Mouse (Mus musculus): Measurements from ENCODE around the gene Piezo1. TPM values are rescaled to one million over a fixed set of nuclear protein-coding genes. Genes with fewer than 3 reads are reported as not detected.

The Piezo1 gene
- polyA plus RNA-seq, 1 experiment from 2014 or later, result 2.1 TPM

DNA sequence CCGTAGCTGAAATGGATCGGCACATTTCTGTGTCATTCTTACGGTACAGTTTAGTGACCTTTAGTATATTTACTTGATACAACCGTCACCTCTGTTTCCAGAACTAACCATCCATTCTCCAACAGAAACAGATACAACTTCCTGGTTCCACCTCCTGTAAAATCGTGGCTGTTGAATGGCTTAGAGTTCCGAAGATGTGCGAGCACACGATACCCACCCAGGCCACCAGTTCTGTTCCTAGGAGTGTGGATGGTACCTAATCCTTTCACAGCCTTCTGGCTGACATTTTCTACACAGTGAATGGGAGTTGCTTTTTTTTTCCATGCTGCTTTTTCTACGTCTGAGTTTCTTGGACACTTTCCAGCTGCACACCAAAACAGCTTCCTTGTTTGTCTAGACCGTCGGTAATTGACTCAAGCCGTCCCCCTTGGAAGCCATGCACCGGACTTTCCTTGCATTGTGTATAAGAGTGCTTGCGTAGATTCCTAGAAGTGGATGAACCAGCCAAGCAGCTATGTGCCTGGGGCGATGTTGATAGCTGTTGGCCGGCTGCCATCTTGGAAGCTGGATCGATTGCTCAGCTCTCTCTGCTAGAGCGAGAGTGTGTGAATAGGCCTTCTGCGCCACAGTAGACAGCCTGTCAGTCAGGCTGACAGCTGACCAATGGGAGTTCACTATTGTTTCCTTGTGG is 106.9 kb downstream of the Piezo1 start:
- H3K36me3 ChIP-seq, result peaks cover 10% of the 10 kb centered on the region
- ATAC-seq (ENCODE audit: low FRiP score), result 0 out of 2 replicates have a peak, but pooled peaks have one; percentile 6
- H3K4me1 ChIP-seq, result peaks cover 36% of the 10 kb centered on the region
- peak overlapping the region; percentile 71 for H3K4me2 ChIP-seq
- H3K27me3 ChIP-seq (replicated peaks), result no peaks in the 10 kb centered on the region
- 4% methylated on average over 19 of the region's 19 CpGs for WGBS
- peak overlapping the region; percentile 98 for H3K27ac ChIP-seq (replicated peaks)
- peak overlapping the region; percentile 55 for H3K4me3 ChIP-seq (replicated peaks)
- peak overlapping the region; percentile 93 for H3K9ac ChIP-seq (replicated peaks)
- H3K9me3 ChIP-seq (replicated peaks), result no peaks in the 10 kb centered on the region

GRCm38 (mm10) chr8:122443262-122444006 is 107.7 kb downstream of the Piezo1 start, which contains the start of gene Mvd:
TSS of gene Mvd (minus strand) at chr8:122443422.
- Histone ChIP-seq H3K36me3 (peaks cover 17% of the 10 kb centered on the region), H3K27ac (replicated peaks) (peak within 1 kb of the TSS; percentile 98), H3K4me1 (peaks cover 36% of the 10 kb centered on the region), H3K9me3 (replicated peaks) (no peaks in the 10 kb centered on the region), H3K9ac (replicated peaks) (peak within 1 kb of the TSS; percentile 93), H3K4me3 (replicated peaks) (peak within 1 kb of the TSS; percentile 55), H3K4me2 (peak within 1 kb of the TSS; percentile 71), H3K27me3 (replicated peaks) (no peaks in the 10 kb centered on the region)
- under 1% methylated on average over 47 of the region's 47 CpGs for WGBS
- peak; percentile 98 for ATAC-seq (ENCODE audit: low FRiP score)

DNA sequence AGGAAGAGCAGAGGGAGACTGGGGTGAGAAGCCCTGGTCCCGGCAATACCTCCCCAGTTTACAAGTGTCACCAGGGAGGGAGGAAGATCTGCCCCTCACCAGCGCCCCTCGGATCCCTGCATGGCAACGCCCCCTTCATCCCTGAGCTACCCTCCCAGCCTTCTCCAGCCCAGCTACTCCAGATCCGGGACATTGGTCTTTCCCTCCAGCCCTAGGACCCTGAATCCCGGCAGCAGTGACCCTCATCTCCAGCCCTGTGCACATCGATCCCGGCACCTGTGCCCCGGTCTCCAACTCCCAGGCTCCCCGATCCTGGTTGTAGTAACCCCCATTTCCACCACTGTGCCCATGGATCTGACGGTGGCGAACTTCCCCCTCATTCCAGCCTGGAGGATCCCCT is 108.3 kb downstream of the Piezo1 start:
- Histone ChIP-seq H3K4me2 (peak overlapping the region; percentile 71), H3K4me1 (peaks cover 36% of the 10 kb centered on the region), H3K9ac (replicated peaks) (peak overlapping the region; percentile 72), H3K4me3 (replicated peaks) (peak overlapping the region; percentile 55), H3K27ac (replicated peaks) (peak overlapping the region; percentile 83), H3K27me3 (replicated peaks) (no peaks in the 10 kb centered on the region), H3K36me3 (peaks cover 23% of the 10 kb centered on the region), H3K9me3 (replicated peaks) (no peaks in the 10 kb centered on the region)
- WGBS, result 2% methylated on average over 12 of the region's 12 CpGs
- ATAC-seq (ENCODE audit: low FRiP score), result peak; percentile 32

DNA sequence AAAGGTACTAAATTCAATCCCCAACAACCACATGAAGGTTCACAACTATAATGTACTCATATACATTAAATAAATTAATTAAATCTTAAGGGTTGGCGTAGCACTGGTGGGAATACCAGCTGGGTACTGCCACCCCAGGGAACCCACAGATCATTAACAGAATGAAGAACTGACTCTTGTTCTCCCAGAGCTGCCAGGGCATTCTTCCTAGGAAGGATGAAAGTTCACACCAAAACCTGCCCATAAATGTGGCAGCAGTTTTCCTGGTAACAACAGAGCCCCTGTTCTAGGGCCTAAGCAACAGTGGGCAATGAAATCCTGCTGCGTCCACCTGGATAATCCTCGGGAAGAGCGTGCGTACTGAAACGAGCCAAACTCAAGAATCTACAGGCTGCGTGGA is 108.8 kb downstream of the Piezo1 start:
- H3K4me1 ChIP-seq, result peaks cover 36% of the 10 kb centered on the region
- ATAC-seq (ENCODE audit: low FRiP score), result no peak
- peak overlapping the region; percentile 55 for H3K4me3 ChIP-seq (replicated peaks)
- peak overlapping the region; percentile 83 for H3K27ac ChIP-seq (replicated peaks)
- peak overlapping the region; percentile 71 for H3K4me2 ChIP-seq
- peaks cover 28% of the 10 kb centered on the region for H3K36me3 ChIP-seq
- H3K27me3 ChIP-seq (replicated peaks), result no peaks in the 10 kb centered on the region
- 13% methylated on average over 7 of the region's 7 CpGs for WGBS
- H3K9me3 ChIP-seq (replicated peaks), result no peaks in the 10 kb centered on the region
- H3K9ac ChIP-seq (replicated peaks), result peak overlapping the region; percentile 72

- ATAC-seq (ENCODE audit: low FRiP score), result no peak
- Histone ChIP-seq H3K4me3 (replicated peaks) (no peak overlapping the region), H3K36me3 (peaks cover 38% of the 10 kb centered on the region), H3K4me2 (no peak overlapping the region), H3K4me1 (peaks cover 36% of the 10 kb centered on the region), H3K27me3 (replicated peaks) (no peaks in the 10 kb centered on the region), H3K27ac (replicated peaks) (no peak overlapping the region), H3K9ac (replicated peaks) (no peak overlapping the region), H3K9me3 (replicated peaks) (no peaks in the 10 kb centered on the region)
- whole genome bisulfite sequencing, result 100% methylated on average over 1 of the region's 1 CpGs
Observed at GRCm38 (mm10) chr8:122441326-122441725, 109.8 kb downstream of the Piezo1 start.

GRCm38 (mm10) chr8:122439336-122439735 is 111.8 kb downstream of the Piezo1 start:
- no peak overlapping the region for H3K4me3 ChIP-seq (replicated peaks)
- peaks cover 55% of the 10 kb centered on the region for H3K36me3 ChIP-seq
- H3K9ac ChIP-seq (replicated peaks), result no peak overlapping the region
- 97% methylated on average over 16 of the region's 16 CpGs for WGBS
- H3K27ac ChIP-seq (replicated peaks), result no peak overlapping the region
- no peak overlapping the region for H3K4me2 ChIP-seq
- ATAC-seq (ENCODE audit: low FRiP score), result no peak
- H3K9me3 ChIP-seq (replicated peaks), result no peaks in the 10 kb centered on the region
- no peaks in the 10 kb centered on the region for H3K27me3 ChIP-seq (replicated peaks)
- H3K4me1 ChIP-seq, result peaks cover 17% of the 10 kb centered on the region

GRCm38 (mm10) chr8:122437708-122438331 is 113.3 kb downstream of the Piezo1 start:
- Histone ChIP-seq H3K27ac (replicated peaks) (no peak overlapping the region), H3K4me1 (peaks cover 17% of the 10 kb centered on the region), H3K4me2 (no peak overlapping the region), H3K27me3 (replicated peaks) (no peaks in the 10 kb centered on the region), H3K9ac (replicated peaks) (no peak overlapping the region), H3K36me3 (peaks cover 58% of the 10 kb centered on the region), H3K4me3 (replicated peaks) (no peak overlapping the region), H3K9me3 (replicated peaks) (no peaks in the 10 kb centered on the region)
- 94% methylated on average over 13 of the region's 13 CpGs for WGBS
- ATAC-seq (ENCODE audit: low FRiP score), result no peak

DNA sequence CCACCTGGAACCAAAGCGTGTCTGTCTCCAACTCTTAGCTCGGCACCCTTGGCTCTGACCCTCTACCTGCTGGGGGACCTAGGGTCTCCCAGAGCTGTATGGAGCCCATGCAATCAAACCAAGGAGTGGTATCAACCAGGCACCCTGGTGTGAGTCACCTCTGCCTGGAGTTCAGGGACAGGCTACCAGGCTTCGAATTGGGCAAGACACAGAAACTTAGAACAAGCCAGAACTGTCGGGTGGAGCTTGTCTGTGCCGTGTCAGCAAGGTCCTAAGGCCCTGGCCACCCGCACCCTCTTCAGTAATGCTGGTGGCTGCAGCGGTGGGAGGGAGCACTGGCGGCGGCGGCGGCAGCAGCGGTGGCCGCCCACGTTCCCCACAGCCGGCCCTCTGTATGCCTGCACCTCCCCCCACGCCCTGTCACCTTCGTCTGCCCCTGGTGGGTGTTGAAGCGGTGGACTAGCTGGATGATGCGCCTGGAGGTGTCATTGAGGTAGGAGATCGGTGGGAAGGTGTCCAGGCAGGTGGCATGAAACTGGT is 114.5 kb downstream of the Piezo1 start:
- H3K4me2 ChIP-seq, result no peak overlapping the region
- peaks cover 18% of the 10 kb centered on the region for H3K4me1 ChIP-seq
- no peaks in the 10 kb centered on the region for H3K9me3 ChIP-seq (replicated peaks)
- H3K9ac ChIP-seq (replicated peaks), result no peak overlapping the region
- no peak overlapping the region for H3K27ac ChIP-seq (replicated peaks)
- H3K4me3 ChIP-seq (replicated peaks), result no peak overlapping the region
- no peak for ATAC-seq (ENCODE audit: low FRiP score)
- H3K36me3 ChIP-seq, result peaks cover 58% of the 10 kb centered on the region
- 91% methylated on average over 20 of the region's 20 CpGs for WGBS
- no peaks in the 10 kb centered on the region for H3K27me3 ChIP-seq (replicated peaks)

- Histone ChIP-seq H3K4me1 (peaks cover 13% of the 10 kb centered on the region), H3K27me3 (replicated peaks) (no peaks in the 10 kb centered on the region), H3K27ac (replicated peaks) (no peak overlapping the region), H3K4me3 (replicated peaks) (no peak overlapping the region), H3K9ac (replicated peaks) (no peak overlapping the region), H3K36me3 (peaks cover 58% of the 10 kb centered on the region), H3K4me2 (no peak overlapping the region), H3K9me3 (replicated peaks) (no peaks in the 10 kb centered on the region)
- ATAC-seq (ENCODE audit: low FRiP score), result no peak
- 95% methylated on average over 9 of the region's 9 CpGs for WGBS
Observed at GRCm38 (mm10) chr8:122436146-122436545, 115.0 kb downstream of the Piezo1 start.

- no peak overlapping the region for H3K27ac ChIP-seq (replicated peaks)
- no peaks in the 10 kb centered on the region for H3K9me3 ChIP-seq (replicated peaks)
- WGBS, result 93% methylated on average over 6 of the region's 6 CpGs
- no peaks in the 10 kb centered on the region for H3K27me3 ChIP-seq (replicated peaks)
- peaks cover 12% of the 10 kb centered on the region for H3K4me1 ChIP-seq
- ATAC-seq (ENCODE audit: low FRiP score), result no peak
- no peak overlapping the region for H3K4me3 ChIP-seq (replicated peaks)
- H3K36me3 ChIP-seq, result peaks cover 58% of the 10 kb centered on the region
- no peak overlapping the region for H3K4me2 ChIP-seq
- no peak overlapping the region for H3K9ac ChIP-seq (replicated peaks)
Observed at GRCm38 (mm10) chr8:122435375-122435774, 115.8 kb downstream of the Piezo1 start.

DNA sequence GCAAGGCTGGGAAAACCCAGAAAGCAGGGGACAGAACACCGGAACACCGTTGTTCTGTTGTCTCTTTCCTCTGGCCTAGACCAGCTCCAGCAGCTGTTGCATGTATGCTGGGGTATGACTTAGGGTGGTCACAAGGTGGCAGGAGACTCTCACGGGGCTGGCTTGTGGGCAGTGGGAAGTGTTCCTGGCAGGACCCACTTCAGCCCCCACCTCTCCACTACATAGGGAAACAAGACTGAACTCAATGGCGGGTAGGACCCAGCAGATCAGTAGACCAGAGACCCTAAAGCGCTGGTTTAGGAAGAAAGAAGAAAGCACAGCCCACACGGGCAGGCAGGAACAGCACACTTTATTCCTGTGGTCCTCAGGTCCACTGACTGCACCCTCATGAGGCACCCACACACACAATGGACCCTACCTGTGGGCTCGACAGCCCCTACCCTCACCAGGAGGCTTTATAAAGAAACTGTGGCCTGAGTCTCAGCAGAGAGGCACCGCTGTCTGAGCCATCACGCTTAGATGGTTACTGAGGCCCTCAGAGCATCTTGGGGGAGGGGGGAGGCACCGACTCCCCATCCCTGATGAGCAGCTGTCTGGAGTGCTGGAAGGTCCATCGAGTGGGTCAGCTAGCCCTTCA is 117.7 kb downstream of the Piezo1 start:
- Histone ChIP-seq H3K4me2 (peak overlapping the region; percentile 59), H3K36me3 (peaks cover 41% of the 10 kb centered on the region), H3K9me3 (replicated peaks) (no peaks in the 10 kb centered on the region), H3K9ac (replicated peaks) (no peak overlapping the region), H3K4me3 (replicated peaks) (no peak overlapping the region), H3K27me3 (replicated peaks) (no peaks in the 10 kb centered on the region), H3K27ac (replicated peaks) (0 out of 2 replicates have a peak overlapping the region, but pooled peaks have one; percentile 60), H3K4me1 (peaks cover 12% of the 10 kb centered on the region)
- 0 out of 2 replicates have a peak, but pooled peaks have one; percentile 32 for ATAC-seq (ENCODE audit: low FRiP score)
- 63% methylated on average over 11 of the region's 11 CpGs for WGBS
